Mouse (Mus musculus): ENCODE data around the gene Slc8a3. TPM values are rescaled to one million over a fixed set of nuclear protein-coding genes. Genes with fewer than 3 reads are reported as not detected.

The Slc8a3 gene
- total RNA-seq, 2 experiments from 2014 or later: 50.0 to 52.4 TPM

GRCm38 (mm10) chr12:81241676-81242075, 91.3 kb downstream of the Slc8a3 start:
- no peak for DNase-seq (ENCODE audit: low spot score in 2 of 2)

GRCm38 (mm10) chr12:81241096-81241495, 91.9 kb downstream of the Slc8a3 start:
- no peak for DNase-seq (ENCODE audit: low spot score in 2 of 2)

- no peak for DNase-seq (ENCODE audit: low spot score in 2 of 2)
Observed at GRCm38 (mm10) chr12:81237158-81237557, 95.8 kb downstream of the Slc8a3 start.

GRCm38 (mm10) chr12:81235456-81236330, 97.3 kb downstream of the Slc8a3 start:
- DNase-seq (ENCODE audit: low spot score in 2 of 2): no peak

- DNase-seq (ENCODE audit: low spot score in 2 of 2): no peak
Observed at GRCm38 (mm10) chr12:81233746-81234380, 99.1 kb downstream of the Slc8a3 start.

GRCm38 (mm10) chr12:81227767-81228460, 105.1 kb downstream of the Slc8a3 start:
- DNase-seq (ENCODE audit: low spot score in 2 of 2): peak in 1 of 2 experiments; percentile 15

GRCm38 (mm10) chr12:81226590-81226989, 106.4 kb downstream of the Slc8a3 start:
- no peak for DNase-seq (ENCODE audit: low spot score in 2 of 2)

GRCm38 (mm10) chr12:81225966-81226577, 106.9 kb downstream of the Slc8a3 start:
- DNase-seq (ENCODE audit: low spot score in 2 of 2): no peak

- no peak for DNase-seq (ENCODE audit: low spot score in 2 of 2)
Observed at GRCm38 (mm10) chr12:81224843-81225242, 108.1 kb downstream of the Slc8a3 start.

- DNase-seq (ENCODE audit: low spot score in 2 of 2): no peak
Observed at GRCm38 (mm10) chr12:81223276-81223675, 109.7 kb downstream of the Slc8a3 start.

- DNase-seq (ENCODE audit: low spot score in 2 of 2): no peak
Observed at GRCm38 (mm10) chr12:81219339-81219738, 113.6 kb downstream of the Slc8a3 start.

- no peak for DNase-seq (ENCODE audit: low spot score in 2 of 2)
Observed at GRCm38 (mm10) chr12:81208559-81208958, 124.4 kb downstream of the Slc8a3 start.

- DNase-seq (ENCODE audit: low spot score in 2 of 2): peak in 1 of 2 experiments; percentile 39
Observed at GRCm38 (mm10) chr12:81205619-81206560, 127.1 kb downstream of the Slc8a3 start.

GRCm38 (mm10) chr12:81203226-81203625, 129.8 kb downstream of the Slc8a3 start:
- no peak for DNase-seq (ENCODE audit: low spot score in 2 of 2)

GRCm38 (mm10) chr12:81199280-81199955, 133.6 kb downstream of the Slc8a3 start:
- DNase-seq (ENCODE audit: low spot score in 2 of 2): peak in 1 of 2 experiments; percentile 62

GRCm38 (mm10) chr12:81197468-81198075, 135.4 kb downstream of the Slc8a3 start:
- no peak for DNase-seq (ENCODE audit: low spot score in 2 of 2)

- no peak for DNase-seq (ENCODE audit: low spot score in 2 of 2)
Observed at GRCm38 (mm10) chr12:81193968-81194367, 139.0 kb downstream of the Slc8a3 start.

- no peak for DNase-seq (ENCODE audit: low spot score in 2 of 2)
Observed at GRCm38 (mm10) chr12:81189636-81190035, 143.3 kb downstream of the Slc8a3 start.

- DNase-seq (ENCODE audit: low spot score in 2 of 2): no peak
Observed at GRCm38 (mm10) chr12:81188996-81189395, 144.0 kb downstream of the Slc8a3 start.
